Mouse (Mus musculus) small intestine, adult 2 months (tissue): ENCODE measurements at regions not wholly inside any gene's neighbourhood (a gene's known extent, or its start where the extent isn't known, plus 50 kb on each side); places are given as distances from the start of the nearest gene placed in this dataset.

Experiments used
- CTCF ChIP-seq: fragments of 200-500 bp; IDR thresholded peaks from 2 replicates; pipeline ENCODE4 v1.5.1; 2012; ENCODE audit warnings: low read depth, mild to moderate bottlenecking, control low read depth, inconsistent platforms, low read length, moderate library complexity, mixed read lengths; ENCODE audit not compliant: insufficient replicate concordance, insufficient read length; ENCODE audit errors: extremely low read depth
- POLR2A ChIP-seq: fragments of 200-500 bp; IDR thresholded peaks from 2 replicates; pipeline ENCODE4 v1.6.1; 2012; ENCODE audit warnings: low read depth, mild to moderate bottlenecking, control low read depth, inconsistent platforms, low read length, moderate library complexity

GRCm38 (mm10) chr6:141197501-141197900 is 51.6 kb upstream of the Pde3a start:
- no peak for TF ChIP-seq CTCF
- no peak for TF ChIP-seq POLR2A
